Mouse (Mus musculus) liver, adult 2 months (tissue): ENCODE data around the gene D3Ertd751e.

Experiments used
- CTCF ChIP-seq: fragments of 200-500 bp; IDR thresholded peaks from 2 replicates; pipeline ENCODE4 v1.5.1; 2011; ENCODE audit warnings: low read depth, low read length, control low read depth
- POLR2A ChIP-seq: fragments of 200-500 bp; IDR thresholded peaks from 2 replicates; pipeline ENCODE4 v1.6.1; 2011; ENCODE audit warnings: low read length, control low read depth; ENCODE audit not compliant: insufficient read depth; ENCODE audit errors: extremely low read depth

DNA sequence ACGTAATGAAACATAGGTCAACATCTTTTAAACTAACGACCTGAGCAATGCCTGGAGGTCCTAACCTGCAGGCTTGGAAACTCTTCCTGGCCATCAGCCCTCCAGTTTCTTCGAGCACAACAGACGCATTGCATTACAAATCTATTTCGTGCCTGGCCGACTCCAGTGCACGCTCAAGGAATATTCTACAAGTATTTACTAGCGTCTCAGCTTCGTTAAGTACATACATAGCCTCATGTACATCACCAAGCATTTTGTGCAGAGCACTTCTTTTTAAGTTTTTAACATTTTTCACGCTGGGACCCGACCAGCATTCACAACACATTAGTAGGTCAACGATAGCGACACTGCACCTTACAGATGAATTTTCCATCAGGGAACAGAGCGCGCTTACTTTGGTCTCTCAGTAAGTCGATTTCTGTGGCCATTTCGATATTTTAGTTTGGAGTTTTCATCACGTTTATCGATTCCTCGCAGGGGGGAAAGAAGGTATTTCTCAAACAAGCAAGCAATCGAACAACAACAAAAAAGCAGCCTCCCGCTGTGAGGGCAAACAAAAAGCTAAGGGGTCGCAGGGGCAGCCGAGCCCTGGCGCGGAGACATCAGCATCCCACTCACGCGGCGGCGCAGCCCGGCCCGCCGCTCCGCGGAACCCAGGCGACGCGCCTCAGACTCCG is 672 bp upstream of the D3Ertd751e start:
- TF ChIP-seq POLR2A: no peak
- TF ChIP-seq CTCF: no peak
